Mouse (Mus musculus) myocyte (in vitro differentiated cells): ENCODE data around the gene Hmmr.

Experiments used
- CEBPB ChIP-seq: IDR thresholded peaks from 2 replicates; pipeline ENCODE4 v1.6.1; 2011; ENCODE audit warnings: mild to moderate bottlenecking, moderate library complexity; ENCODE audit not compliant: poor library complexity, insufficient read depth, severe bottlenecking
- E2F4 ChIP-seq: IDR thresholded peaks from one replicate; pipeline ENCODE4 v1.6.1; 2011; ENCODE audit warnings: mild to moderate bottlenecking, control low read depth, moderate library complexity; ENCODE audit not compliant: insufficient read depth
- MAX ChIP-seq: IDR thresholded peaks from one replicate; pipeline ENCODE4 v1.6.1; 2011; ENCODE audit warnings: low read depth, mild to moderate bottlenecking, control low read depth
- MYOD1 ChIP-seq, 3 experiments: IDR thresholded peaks; one replicate each; pipeline ENCODE4 v1.6.1; 2011; ENCODE audit warnings: control low read depth in 2 of 3, low read depth in 2 of 3, mild to moderate bottlenecking in 2 of 3, moderate library complexity in 1 of 3; ENCODE audit not compliant: insufficient read length in 2 of 3, control insufficient read depth in 1 of 3
- MYOG ChIP-seq, 3 experiments: IDR thresholded peaks; one replicate each; pipeline ENCODE4 v1.6.1; 2011; ENCODE audit warnings: control low read depth in 2 of 3, low read depth in 2 of 3, mild to moderate bottlenecking in 2 of 3; ENCODE audit not compliant: insufficient read length in 2 of 3, control insufficient read depth in 1 of 3, insufficient read depth in 1 of 3
- POLR2A ChIP-seq: IDR thresholded peaks from one replicate; pipeline ENCODE4 v1.6.1; 2011; ENCODE audit warnings: low read depth, mild to moderate bottlenecking, control low read depth, moderate library complexity; ENCODE audit not compliant: insufficient read length
- POLR2AphosphoS2 ChIP-seq: IDR thresholded peaks from one replicate; pipeline ENCODE4 v1.6.1; 2011; ENCODE audit warnings: low read depth, control low read depth; ENCODE audit not compliant: insufficient read length
- REST ChIP-seq: IDR thresholded peaks from one replicate; pipeline ENCODE4 v1.6.1; 2011; ENCODE audit warnings: mild to moderate bottlenecking, control low read depth, moderate library complexity; ENCODE audit not compliant: insufficient read depth, insufficient read length
- SRF ChIP-seq: IDR thresholded peaks from one replicate; pipeline ENCODE4 v1.6.1; 2011; ENCODE audit warnings: low read depth; ENCODE audit not compliant: control insufficient read depth, insufficient read length
- TCF12 ChIP-seq: IDR thresholded peaks from one replicate; pipeline ENCODE4 v1.6.1; 2011; ENCODE audit warnings: mild to moderate bottlenecking, control low read depth; ENCODE audit not compliant: poor library complexity, insufficient read depth, severe bottlenecking
- USF1 ChIP-seq: IDR thresholded peaks from one replicate; pipeline ENCODE4 v1.6.1; 2011; ENCODE audit warnings: low read depth, mild to moderate bottlenecking, control low read depth, moderate library complexity

DNA sequence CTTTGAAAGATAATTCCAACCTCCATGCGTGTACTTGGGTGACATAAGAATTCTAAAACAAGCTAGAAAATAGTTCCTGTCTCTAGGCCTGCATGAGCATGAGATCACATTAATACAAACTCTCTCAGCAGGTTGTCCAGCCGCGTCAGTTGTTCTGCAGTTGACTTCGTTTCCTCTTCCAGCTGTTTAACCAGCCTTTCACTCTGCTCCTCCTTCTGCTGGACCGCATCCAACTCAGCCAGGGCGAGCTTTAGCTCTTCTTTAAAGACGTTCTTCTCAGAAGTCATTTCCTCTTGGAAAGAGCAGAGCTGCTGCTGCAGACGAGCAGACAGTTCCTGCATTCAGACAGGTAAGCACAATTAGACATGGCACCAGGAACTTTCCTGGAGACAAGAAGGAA, 19.4 kb downstream of the Hmmr start:
- TF ChIP-seq REST (no peak), USF1 (no peak), E2F4 (no peak), POLR2A (no peak), CEBPB (no peak), POLR2AphosphoS2 (no peak), MAX (no peak), TCF12 (no peak), MYOG (IDR thresholded peaks at IDR 0.05; ENCODE audit: control insufficient read depth in 1 of 3, insufficient read depth in 1 of 3, insufficient read length in 2 of 3, low read depth in 2 of 3) (no peak), MYOD1 (IDR thresholded peaks at IDR 0.05; ENCODE audit: control insufficient read depth in 1 of 3, insufficient read length in 2 of 3, low read depth in 2 of 3) (no peak), SRF (no peak)
